Mouse (Mus musculus) MEL-GATA-1-ER (cell line): ENCODE measurements around the gene Cd8b1.
"Not testable (repeated sequence)": the region's sequence is repeated elsewhere in the genome, so short reads cannot be mapped to it uniquely, and the experiment has no call there.

Source experiments
- DNase-seq: peaks from one replicate; pipeline ENCODE4 v3.0.0-alpha.2; 2012; ENCODE audit warnings: low read depth; ENCODE audit errors: extremely low read depth

Cd8b1 gene

DNA sequence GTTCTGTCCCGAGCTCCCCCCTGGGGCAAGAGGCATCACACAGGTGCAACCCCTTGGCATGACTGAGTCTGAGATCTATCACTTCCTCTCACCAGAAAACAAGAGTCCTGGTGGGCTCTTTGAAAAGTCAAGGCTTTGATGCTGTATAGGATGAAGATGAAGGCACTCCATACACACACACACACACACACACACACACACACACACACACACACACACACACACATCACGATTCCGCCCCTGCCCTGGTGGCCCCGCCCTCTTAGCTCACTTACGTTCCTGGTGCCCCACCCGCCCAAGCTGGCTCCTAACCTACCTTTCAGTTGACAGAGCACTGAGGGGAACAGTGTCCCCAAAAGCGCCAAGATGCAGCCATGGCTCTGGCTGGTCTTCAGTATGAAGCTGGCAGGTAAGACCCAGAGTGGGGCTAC lies at the start of gene Cd8b1:
Gene Cd8b1, plus strand, starts transcription at position 298 of the 431 bp plus-strand sequence.
- no peak for DNase-seq

GRCm38 (mm10) chr6:71273715-71274114 lies 48.9 kb upstream of the Cd8b1 start:
- no peak for DNase-seq

DNA sequence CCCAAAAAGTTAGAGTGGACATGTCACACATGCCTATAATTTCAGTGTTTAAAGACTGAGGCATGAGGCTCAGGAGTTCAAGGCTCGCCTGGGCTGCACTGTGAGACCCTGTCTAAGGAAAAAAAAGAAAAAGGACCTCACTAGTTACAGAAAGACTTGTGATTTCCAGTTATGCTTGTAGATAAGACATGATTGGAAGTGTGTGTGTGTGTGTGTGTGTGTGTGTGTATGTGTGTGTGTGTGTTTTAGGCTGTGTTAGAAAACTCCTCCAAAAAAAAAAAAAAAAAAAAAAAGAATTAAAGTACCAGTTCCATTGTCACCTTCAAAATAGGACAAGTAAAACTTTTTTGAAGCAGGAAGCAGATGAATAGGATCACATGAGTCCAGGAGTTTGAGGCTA lies 48.0 kb upstream of the Cd8b1 start:
- DNase-seq, result no peak

GRCm38 (mm10) chr6:71279418-71279817 lies 43.2 kb upstream of the Cd8b1 start:
- DNase-seq, result peak; percentile 25

DNA sequence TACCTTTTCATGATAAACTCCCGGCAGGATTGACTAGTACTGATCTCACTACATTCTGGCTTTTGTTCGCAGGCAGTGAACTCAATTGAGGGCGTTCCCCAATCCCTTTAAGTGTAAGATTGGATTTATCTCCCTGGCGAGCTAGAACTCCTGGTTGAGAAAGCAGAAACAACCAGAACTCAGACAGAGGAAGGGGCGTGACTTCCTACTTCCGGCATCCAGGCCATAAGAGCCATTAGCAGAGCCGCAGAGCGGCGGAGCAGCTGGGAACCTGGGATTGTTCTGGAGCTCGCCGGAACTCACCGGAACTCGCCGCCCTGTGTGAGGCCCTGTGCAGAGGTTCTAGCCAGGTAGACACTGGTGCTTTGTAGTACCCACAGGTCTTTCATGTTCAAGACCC lies 29.1 kb upstream of the Cd8b1 start:
- no peak for DNase-seq

- no peak for DNase-seq
Measured at GRCm38 (mm10) chr6:71295303-71295702, 27.3 kb upstream of the Cd8b1 start.

DNA sequence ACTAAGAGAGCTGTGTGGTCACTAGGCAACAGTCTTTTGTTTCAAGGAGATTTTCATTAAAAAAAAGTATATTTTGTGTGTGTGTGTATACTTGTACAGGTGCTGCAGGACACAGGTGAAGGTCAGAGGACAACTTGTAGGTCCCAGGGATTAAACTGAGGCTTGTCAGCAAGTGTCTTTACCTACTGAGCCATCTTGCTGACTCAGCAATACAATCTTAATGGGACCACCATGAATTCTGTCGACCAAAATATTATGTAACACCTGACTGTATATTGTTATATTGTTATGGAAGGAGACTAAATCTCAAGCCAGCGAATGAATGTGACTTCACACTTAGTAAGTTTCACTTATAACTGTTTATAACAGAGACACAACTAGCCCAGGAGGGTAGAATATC lies 24.5 kb upstream of the Cd8b1 start:
- no peak for DNase-seq

DNA sequence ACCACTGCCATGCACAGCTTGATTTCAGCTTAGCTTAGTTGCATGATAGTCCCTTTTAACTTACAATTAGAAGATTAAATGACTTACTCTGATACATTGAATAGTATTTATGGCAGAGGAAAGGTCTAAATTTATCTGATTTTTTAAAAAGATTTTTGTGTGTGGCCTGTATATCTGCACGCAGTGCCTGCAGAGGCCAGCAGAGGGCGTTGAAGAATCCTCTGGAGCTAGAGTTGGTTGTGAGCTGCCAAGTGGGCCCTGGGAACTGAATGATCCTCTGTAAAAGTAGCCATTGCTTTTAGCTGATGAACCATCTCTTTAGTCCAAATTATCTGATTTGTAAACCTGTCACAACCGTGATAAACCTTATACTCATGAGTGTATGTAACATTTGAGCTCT lies 23.8 kb upstream of the Cd8b1 start:
- DNase-seq, result no peak

DNA sequence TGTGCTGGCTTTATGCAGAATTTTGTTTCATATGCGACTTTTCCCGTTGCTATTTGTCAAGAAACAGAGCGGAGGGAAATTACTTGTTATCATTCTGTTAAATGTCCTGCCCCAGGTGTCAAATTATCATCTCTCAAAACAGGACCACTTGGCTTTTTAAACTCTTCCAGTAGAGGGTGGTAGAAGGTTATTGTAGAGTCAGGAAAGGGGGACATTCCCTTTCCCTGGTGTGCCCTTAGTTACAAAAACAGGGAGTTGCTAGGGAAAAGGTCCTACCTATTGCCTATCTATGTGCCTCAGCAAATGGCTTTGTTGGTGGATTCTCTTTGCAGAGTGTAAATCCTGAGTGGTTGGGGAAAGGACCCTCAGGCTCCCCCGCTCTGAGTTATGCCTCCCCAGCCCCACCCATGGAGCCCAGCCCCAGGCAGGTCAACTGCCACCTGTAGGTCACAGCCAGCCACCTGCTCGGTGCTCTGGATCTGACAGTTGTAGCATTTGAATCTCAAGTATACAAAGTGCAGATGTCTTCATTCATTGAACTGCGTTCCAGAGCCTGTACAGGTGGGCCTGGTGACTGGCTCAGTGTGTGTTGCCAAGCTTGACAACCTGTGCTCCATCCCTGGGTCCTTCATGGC lies 20.4 kb upstream of the Cd8b1 start:
- DNase-seq, result no peak

GRCm38 (mm10) chr6:71307486-71307885 lies 15.1 kb upstream of the Cd8b1 start:
- DNase-seq, result no peak

- no peak for DNase-seq
Measured at GRCm38 (mm10) chr6:71321826-71322283, 733 bp upstream of the Cd8b1 start, which contains the start of gene Smyd1. Smyd1 (minus strand) TSS chr6:71322233.

DNA sequence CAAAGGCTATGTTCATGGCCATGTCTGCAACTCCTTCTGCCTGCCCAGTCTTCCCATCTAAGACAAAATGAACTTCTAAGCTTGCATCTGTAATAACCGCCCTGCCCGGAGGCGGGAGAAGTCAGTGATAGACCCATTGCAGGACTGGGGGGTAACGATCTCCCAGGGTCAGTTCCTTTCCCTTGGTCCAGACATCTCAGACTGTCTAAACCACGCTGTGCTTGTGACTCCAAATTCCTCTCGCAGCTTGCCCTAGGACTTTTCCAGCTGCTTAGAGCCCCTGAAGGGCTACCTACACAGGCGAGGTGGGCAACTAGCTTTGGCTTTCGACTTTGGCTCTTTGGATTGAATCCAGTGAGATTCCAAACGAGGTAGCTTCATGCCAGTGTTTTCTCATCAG lies 2.2 kb downstream of the Cd8b1 start:
- no peak for DNase-seq

GRCm38 (mm10) chr6:71329881-71330280 lies 7.3 kb downstream of the Cd8b1 start:
- no peak for DNase-seq

GRCm38 (mm10) chr6:71330486-71330885 lies 7.9 kb downstream of the Cd8b1 start:
- DNase-seq, result no peak

DNA sequence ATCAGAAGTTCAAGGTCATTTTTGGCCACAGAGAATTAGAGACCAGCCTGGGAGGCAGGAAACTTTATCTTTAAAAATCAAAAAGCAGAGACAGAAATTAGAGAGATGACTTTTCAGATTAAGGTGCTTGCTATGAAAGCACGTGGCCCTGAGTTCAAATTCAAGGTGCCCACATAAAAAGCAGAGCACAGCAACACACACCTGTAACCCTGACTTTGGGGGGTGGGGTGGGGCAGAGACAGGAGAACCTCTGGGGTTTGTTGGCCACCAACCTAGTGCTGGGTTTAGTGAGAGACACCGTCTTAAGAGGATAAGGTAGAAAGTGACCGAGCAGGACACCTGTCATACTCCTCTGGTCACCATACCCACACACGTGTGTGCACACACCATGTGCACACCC lies 8.9 kb downstream of the Cd8b1 start:
- DNase-seq, result not testable (repeated sequence)

DNA sequence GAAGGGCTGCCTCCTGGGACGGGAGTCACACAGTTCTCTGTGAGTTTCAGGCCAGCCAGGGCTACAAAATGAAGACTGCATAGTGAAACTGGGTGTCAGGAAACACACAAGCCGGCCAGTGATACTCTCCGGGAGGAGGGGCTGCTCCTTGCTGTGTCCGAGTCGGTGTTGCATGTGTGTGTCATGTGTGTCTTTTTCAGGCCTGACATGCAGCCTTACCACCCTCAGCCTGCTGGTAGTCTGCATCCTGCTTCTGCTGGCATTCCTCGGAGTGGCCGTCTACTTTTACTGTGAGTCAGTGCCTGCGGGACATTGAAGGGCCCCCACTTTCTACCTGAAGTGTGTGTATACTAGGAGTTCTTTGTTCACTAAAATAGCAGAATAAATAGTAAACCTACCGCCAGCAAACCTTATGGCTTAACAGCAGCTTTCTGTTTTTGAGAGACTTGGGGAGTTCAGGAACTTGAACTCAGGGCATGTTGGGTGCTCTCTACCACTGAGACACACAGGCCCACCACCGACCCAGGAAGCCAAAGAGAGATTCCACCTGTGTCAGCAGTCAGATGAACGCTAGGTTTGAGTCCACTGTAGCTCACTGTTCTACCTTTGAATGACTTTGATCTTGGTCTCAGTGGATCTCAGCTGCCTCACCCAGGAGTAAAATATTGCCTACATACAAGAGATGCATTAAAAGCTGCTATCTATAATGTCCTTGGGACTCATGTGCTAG lies 9.8 kb downstream of the Cd8b1 start:
- no peak for DNase-seq

DNA sequence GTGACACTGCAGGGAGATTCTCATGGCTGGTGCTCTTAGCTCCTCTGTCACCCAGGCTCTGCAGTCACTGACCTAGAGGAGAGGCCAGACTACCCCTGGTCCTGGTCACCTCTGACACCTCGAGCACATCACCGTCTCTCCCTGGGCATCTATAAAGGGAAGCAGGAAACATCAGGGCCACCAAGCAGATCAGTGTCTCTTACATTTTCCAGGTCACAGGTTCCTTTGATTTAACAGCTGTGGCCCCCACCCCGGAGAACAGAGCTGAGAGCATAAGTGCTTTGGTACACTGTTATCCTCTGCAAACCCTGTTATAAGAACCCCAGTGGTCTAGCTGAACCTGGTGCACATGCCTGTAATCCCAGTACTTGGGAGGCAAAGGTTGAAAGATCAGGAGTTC lies 10.4 kb downstream of the Cd8b1 start:
- no peak for DNase-seq

GRCm38 (mm10) chr6:71333578-71334273 lies 11.1 kb downstream of the Cd8b1 start:
- DNase-seq, result no peak

- DNase-seq, result no peak
Measured at GRCm38 (mm10) chr6:71337666-71338065, 15.1 kb downstream of the Cd8b1 start.

GRCm38 (mm10) chr6:71338941-71339340 lies 16.4 kb downstream of the Cd8b1 start:
- no peak for DNase-seq

- DNase-seq, result no peak
Measured at GRCm38 (mm10) chr6:71339351-71339750, 16.8 kb downstream of the Cd8b1 start.

GRCm38 (mm10) chr6:71341179-71341578 lies 18.6 kb downstream of the Cd8b1 start:
- no peak for DNase-seq
